Mouse (Mus musculus): ENCODE data around the gene Slc4a4.
"Not testable (repeated sequence)": the region's sequence is repeated elsewhere in the genome, so short reads cannot be mapped to it uniquely, and the experiment has no call there.

The Slc4a4 gene

GRCm38 (mm10) chr5:88960342-88961105 is 73.9 kb downstream of the Slc4a4 start:
- no peak for DNase-seq (ENCODE audit: low read depth, low spot score)

- no peak for DNase-seq (ENCODE audit: low read depth, low spot score)
Observed at GRCm38 (mm10) chr5:88961351-88961761, 74.7 kb downstream of the Slc4a4 start.

- DNase-seq (ENCODE audit: low read depth, low spot score) = no peak
Observed at GRCm38 (mm10) chr5:88964685-88965290, 78.2 kb downstream of the Slc4a4 start.

- no peak for DNase-seq (ENCODE audit: low read depth, low spot score)
Observed at GRCm38 (mm10) chr5:88966507-88966906, 79.9 kb downstream of the Slc4a4 start.

GRCm38 (mm10) chr5:88968923-88969639 is 82.5 kb downstream of the Slc4a4 start:
- no peak for DNase-seq (ENCODE audit: low read depth, low spot score)

- no peak for DNase-seq (ENCODE audit: low read depth, low spot score)
Observed at GRCm38 (mm10) chr5:88971554-88971953, 84.9 kb downstream of the Slc4a4 start.

- no peak for DNase-seq (ENCODE audit: low read depth, low spot score)
Observed at GRCm38 (mm10) chr5:88972277-88972676, 85.7 kb downstream of the Slc4a4 start.

GRCm38 (mm10) chr5:88973130-88973529 is 86.5 kb downstream of the Slc4a4 start:
- no peak for DNase-seq (ENCODE audit: low read depth, low spot score)

- DNase-seq (ENCODE audit: low read depth, low spot score) = no peak
Observed at GRCm38 (mm10) chr5:88975694-88976093, 89.1 kb downstream of the Slc4a4 start.

GRCm38 (mm10) chr5:88976428-88976827 is 89.8 kb downstream of the Slc4a4 start:
- no peak for DNase-seq (ENCODE audit: low read depth, low spot score)

- no peak for DNase-seq (ENCODE audit: low read depth, low spot score)
Observed at GRCm38 (mm10) chr5:88980740-88981139, 94.1 kb downstream of the Slc4a4 start.

- no peak for DNase-seq (ENCODE audit: low read depth, low spot score)
Observed at GRCm38 (mm10) chr5:88981243-88982014, 94.8 kb downstream of the Slc4a4 start.

- no peak for DNase-seq (ENCODE audit: low read depth, low spot score)
Observed at GRCm38 (mm10) chr5:88982040-88982736, 95.6 kb downstream of the Slc4a4 start.

GRCm38 (mm10) chr5:88983170-88983569 is 96.6 kb downstream of the Slc4a4 start:
- no peak for DNase-seq (ENCODE audit: low read depth, low spot score)

GRCm38 (mm10) chr5:88983652-88984051 is 97.0 kb downstream of the Slc4a4 start:
- DNase-seq (ENCODE audit: low read depth, low spot score) = no peak

GRCm38 (mm10) chr5:88989018-88989417 is 102.4 kb downstream of the Slc4a4 start:
- no peak for DNase-seq (ENCODE audit: low read depth, low spot score)

GRCm38 (mm10) chr5:88990196-88990747 is 103.7 kb downstream of the Slc4a4 start:
- DNase-seq (ENCODE audit: low read depth, low spot score) = no peak

GRCm38 (mm10) chr5:88991309-88991708 is 104.7 kb downstream of the Slc4a4 start:
- not testable (repeated sequence) for DNase-seq (ENCODE audit: low read depth, low spot score)

GRCm38 (mm10) chr5:88994533-88994932 is 107.9 kb downstream of the Slc4a4 start:
- DNase-seq (ENCODE audit: low read depth, low spot score) = no peak

- DNase-seq (ENCODE audit: low read depth, low spot score) = no peak
Observed at GRCm38 (mm10) chr5:88996246-88996645, 109.6 kb downstream of the Slc4a4 start.

GRCm38 (mm10) chr5:88997277-88997676 is 110.7 kb downstream of the Slc4a4 start:
- no peak for DNase-seq (ENCODE audit: low read depth, low spot score)

Measured in ES-CJ7 (cell line).